Mouse (Mus musculus): ENCODE measurements around the gene Vps11.
"Not testable (repeated sequence)": the region's sequence is repeated elsewhere in the genome, so short reads cannot be mapped to it uniquely, and the experiment has no call there.

Vps11 gene

DNA sequence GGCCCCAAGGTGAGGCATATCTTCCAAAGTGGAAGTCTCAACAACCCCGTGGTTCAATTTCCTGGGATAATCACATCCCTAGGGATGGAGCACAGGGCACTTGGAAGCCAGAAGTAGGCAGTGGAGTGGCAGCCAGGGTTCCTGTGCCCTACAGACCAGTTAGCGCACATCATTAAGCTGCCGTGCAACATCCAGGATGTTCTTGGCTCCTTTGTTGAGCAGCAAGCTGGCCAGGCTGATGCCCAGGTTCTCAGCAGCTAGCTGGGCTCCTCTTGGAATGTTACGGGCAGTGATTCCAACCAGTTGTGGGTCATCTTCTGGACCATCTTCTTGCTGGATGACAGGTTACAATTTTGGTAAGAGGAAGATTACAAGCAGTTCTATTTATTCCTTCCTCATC, 25.0 kb downstream of the Vps11 start:
- DNase-seq (ENCODE audit: extremely low read depth, insufficient read length, low spot score), result peak; percentile 45

DNA sequence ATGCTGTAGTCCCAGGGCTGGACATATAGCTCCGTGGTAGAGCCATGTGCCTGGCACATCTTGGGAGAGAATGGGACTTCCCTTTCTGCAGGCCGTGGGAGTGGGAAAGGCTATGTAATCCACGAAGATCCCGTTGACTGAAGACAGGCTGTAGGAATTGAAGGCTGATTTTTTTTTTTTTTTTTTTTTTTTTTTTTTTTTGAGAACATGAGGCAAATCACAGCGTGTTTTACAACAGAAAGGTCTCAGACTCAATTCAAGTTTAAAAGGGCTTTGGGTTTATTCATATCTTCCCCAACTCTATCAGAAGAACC, 25.4 kb downstream of the Vps11 start:
- DNase-seq (ENCODE audit: extremely low read depth, insufficient read length, low spot score), result no peak

DNA sequence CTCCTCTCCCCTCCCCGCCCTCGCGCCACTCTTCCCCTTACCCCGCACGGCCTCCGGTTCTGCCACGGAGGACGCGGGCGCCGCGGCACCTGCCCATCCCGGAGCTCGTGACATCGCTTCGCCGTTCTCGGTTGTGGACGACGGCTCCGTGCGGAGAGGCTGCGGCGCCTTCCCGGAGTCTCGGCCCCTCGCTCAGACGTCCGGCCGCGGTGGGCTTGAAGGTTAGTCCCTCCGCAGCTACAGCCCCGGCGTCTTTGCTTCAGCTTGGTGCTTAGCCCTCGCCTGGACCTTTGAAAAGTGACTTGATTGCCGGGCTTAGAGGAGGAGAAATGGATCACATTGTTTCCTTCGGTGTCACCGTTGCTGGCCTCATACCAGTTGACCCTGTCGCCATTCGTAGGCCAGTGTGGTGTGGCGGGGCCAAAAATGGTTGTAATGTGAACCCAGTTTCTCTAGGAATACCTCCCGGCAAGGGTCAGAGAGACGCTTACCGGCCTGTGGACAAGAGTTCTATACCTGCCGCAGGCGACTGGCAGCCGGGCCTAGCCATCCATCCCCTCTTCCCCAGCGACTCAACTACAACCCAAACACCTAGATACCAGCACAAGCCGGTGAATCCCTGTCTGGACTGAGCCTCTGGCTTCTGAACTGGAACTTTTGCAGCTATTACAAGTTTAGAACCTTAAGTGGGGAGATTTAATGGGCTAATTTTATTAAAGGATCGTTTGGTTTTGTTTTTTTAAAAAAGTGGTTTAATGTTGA, 26.0 kb downstream of the Vps11 start:
- no peak for DNase-seq (ENCODE audit: extremely low read depth, insufficient read length, low spot score)

DNA sequence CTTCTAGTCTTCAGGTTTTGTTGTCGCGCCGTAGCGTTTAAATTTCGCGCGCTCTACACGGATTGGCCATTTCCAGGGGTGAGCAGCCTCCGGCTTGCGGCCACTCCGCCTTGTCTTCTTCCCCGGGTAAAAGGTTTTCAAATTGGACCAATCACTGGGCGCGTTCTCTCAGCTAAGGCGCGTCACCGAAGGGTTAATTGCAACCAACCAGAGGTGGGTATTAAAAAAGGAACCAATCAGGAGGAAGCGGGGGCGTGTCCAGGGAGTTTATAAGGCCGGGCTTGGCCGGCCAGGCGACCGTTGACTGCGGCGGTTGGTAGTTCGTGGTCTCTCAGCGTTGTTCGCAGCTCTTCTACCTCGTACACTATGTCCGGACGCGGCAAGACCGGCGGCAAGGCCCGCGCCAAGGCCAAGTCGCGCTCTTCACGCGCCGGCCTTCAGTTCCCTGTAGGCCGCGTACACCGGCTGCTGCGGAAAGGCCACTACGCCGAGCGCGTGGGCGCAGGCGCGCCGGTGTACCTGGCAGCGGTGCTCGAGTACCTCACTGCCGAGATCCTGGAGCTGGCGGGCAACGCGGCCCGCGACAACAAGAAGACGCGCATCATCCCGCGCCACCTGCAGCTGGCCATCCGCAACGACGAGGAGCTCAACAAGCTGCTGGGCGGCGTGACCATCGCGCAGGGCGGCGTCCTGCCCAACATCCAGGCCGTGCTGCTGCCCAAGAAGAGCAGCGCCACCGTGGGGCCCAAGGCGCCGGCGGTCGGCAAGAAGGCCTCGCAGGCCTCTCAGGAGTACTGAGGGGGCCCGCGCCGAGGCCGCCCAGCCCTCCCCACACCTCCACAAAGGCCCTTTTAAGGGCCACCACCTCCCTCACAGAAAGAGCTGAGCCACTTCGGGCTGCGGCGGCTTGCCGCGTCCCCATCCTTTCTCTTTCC, 26.8 kb downstream of the Vps11 start, which contains the start of gene H2afx:
Gene H2afx (plus strand): TSS at position 299 of the 935 bp plus-strand sequence.
- peak; percentile 100 for DNase-seq (ENCODE audit: extremely low read depth, insufficient read length, low spot score)

DNA sequence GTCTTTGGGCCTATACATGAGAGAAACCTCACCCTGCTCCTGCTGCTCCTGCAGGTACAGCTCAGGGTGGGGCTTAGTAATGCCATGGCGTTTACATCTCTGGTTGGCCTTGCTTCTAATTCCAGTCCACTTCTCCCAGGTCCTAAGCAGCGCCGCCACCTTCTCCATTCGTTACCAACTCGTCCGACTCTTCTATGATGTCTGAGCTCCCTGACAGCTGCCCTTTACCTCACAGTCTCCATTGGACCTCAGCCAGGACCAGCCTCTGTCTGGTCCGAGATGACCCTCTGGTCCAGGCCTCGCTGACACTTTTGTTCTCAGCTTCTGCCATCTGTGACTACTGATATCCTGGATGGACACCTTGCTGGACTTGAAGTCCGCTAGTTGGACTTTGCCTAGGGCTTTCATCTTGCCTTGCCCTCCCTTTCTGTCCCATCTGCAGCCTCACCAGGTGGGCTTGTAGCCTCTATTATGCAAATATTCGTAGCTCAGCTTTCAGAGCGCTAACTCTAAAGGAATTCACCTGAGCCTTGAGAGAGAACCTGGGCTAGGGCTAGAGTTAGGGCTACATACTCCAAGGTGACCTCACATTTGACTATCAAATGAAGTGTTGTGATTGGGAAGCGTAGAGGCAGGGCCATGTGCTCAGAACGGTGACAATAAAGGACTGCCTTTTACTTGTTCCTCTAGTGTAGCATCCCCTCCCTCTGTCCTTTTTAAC, 28.4 kb downstream of the Vps11 start:
- no peak for DNase-seq (ENCODE audit: extremely low read depth, insufficient read length, low spot score)

DNA sequence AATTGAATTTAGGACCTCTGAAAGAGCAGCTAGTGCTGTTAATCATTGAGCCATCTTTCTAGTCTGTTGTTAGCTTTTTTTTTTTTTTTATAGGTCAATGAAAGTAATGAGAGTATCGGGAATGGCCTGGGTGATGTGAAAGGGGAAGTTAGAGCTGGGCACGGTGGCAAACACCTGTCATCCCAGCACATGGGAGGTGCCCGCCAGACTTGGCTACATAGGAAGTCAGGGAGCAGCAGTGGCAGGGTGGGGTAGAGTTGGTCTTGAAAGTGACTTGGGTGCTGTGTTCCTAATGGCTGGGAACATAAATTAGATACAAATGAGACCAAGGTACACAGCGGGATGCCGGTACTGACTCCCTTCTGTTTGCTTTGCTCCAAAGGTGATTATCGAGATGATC, 30.7 kb downstream of the Vps11 start:
- no peak for DNase-seq (ENCODE audit: extremely low read depth, insufficient read length, low spot score)

DNA sequence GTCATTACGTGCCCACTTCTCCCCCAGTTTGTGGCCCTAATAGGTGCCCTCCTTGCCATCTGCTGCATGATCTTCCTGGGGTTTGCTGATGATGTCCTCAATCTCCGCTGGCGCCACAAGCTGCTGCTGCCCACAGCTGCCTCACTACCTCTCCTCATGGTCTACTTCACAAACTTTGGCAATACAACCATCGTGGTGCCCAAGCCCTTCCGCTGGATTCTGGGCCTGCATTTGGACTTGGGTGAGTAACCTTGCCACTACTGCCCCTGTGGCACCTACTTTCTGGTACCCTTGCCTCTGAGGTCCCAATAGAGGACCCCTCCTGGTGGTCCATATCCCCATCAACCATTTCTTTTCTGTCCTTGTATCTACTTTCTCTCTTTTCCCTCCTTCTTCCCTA, 33.5 kb downstream of the Vps11 start:
- no peak for DNase-seq (ENCODE audit: extremely low read depth, insufficient read length, low spot score)

DNA sequence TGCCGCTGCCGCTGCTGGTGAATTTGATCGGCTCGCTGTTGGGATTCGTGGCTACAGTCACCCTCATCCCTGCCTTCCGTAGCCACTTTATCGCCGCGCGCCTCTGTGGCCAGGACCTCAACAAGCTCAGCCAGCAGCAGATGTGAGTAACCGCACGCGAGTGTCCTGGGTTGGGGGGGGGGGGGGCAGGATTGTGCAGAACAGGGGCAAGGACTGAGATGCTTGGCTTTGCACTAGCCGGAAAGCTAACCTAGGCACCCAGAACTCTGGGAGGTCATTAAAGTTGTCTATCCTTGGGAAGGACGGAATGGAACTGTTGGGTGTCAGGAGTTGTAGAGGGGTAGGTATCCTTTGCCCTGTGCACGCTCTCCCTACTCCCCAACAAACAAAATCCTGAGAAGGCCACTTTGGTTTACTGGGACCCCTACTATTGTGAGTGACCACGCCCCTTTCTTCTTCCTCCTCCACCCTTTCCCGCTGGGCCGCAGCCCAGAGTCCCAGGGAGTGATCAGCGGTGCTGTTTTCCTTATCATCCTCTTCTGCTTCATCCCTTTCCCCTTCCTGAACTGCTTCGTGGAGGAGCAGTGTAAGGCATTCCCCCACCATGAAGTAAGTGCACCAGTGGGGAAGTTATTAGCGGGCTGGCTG, 34.3 kb downstream of the Vps11 start:
- DNase-seq (ENCODE audit: extremely low read depth, insufficient read length, low spot score), result peak; percentile 39

DNA sequence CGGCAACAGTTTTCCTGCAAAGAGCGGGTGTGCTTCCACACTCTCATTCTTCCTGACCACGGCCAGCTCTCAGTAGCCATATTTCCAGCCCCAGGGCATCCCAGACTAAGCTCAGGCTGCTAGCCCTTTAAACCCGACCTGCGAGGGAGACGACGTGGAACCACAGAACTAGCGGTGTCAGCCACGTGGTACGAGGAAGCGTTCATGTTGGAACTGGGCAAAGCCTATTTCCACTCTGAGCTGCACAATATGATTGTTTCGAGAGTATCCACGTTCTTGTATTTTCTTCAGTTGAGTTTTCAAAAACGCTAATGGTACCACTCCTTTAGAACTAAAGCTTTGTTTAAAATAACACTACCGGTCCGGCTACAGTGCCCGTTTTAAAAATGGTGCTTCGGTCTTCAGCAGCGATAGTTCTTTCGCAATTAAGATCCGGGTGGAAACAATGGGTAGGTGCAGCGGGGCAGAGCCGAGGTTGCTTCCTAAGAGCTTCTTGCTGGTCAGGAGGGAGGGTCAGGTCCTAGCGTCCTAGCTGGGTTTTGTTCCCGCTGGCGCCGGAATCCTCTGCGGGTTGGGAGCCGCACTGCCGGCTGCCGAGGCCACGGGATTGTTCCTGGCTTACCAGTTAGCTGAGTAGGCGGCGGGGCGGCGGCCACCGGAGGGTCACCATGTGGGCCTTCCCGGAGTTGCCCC, 35.0 kb downstream of the Vps11 start:
- peak; percentile 85 for DNase-seq (ENCODE audit: extremely low read depth, insufficient read length, low spot score)

DNA sequence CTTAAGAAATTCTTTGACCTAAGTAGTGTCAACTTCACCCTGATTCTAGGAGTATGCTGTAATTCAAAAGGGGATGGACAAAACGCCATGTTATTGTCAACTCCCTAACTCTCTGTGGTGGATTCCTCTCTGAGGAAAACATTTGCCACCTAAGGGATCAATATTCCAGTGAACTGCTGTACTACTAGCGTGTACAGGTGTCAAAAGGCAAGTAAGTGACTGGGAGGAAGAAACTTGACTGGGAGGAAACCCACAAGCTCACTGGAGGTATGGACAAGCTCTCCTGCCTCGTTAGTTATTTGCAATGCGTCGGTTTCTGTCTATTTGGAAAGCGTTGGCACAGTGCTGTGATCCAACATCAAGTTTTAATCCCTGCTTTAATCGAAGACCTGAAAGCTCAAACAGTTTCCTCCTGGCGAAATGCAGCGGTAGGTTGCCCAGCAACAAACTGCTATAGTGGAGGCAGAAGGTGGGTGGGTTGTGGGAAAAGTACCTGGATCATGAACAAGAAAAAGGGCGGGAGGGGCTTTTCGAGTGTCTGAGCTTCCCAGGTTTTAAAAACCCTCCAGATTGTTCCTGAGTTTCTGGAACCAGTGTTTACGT, 35.6 kb downstream of the Vps11 start, which contains the start of gene Dpagt1:
Gene Dpagt1 (plus strand): TSS at position 252 of the 603 bp plus-strand sequence.
- DNase-seq (ENCODE audit: extremely low read depth, insufficient read length, low spot score), result peak; percentile 36

DNA sequence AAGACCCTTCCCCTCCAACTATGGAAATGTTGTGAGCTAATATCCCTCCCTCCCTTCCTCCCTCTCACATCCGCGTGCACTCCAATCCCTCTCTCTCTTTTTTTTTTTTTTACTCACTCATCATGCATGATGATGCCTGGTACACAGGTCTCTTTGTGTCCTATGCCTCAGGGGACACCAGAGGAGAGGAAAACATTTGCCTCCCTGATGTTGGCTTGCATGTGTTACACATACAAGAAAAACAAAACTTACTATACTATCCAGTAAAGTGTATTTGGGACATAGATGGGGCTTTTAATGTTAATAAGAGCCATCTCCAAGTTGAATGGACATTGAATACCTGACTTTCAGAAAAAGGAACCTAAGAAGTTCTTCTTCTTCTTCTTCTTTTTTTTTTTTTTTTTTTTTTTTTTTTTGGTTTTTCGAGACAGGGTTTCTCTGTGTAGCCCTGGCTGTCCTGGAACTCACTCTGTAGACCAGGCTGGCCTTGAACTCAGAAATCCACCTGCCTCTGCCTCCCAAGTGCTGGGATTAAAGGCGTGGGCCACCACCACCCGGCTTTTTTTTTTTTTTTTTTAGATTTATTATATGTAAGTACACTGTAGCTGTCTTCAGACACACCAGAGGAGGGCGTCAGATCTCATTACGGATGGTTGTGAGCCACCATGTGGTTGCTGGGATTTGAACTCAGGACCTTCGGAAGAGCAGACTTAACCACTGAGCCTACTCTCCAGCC, 36.3 kb downstream of the Vps11 start:
- DNase-seq (ENCODE audit: extremely low read depth, insufficient read length, low spot score), result not testable (repeated sequence)

DNA sequence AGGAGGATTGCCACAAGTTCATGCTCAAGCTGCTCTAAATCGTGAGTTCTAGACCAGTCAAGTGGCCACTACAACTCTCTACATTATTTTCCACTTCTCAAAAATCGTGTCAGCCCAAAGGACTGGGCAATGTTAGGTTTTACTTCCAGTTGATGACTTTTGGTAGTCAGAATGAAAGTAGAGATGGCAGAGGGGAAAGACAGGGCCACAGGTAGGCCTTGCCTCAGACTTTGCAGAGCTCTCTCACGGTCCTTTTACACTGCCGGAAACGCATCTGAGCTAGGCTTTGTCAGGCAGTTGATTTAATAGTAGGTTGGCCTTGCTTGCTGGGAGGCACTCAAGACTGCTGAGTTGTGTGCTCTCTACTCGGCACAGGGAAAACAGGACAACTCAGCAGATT, 37.3 kb downstream of the Vps11 start:
- DNase-seq (ENCODE audit: extremely low read depth, insufficient read length, low spot score), result no peak

DNA sequence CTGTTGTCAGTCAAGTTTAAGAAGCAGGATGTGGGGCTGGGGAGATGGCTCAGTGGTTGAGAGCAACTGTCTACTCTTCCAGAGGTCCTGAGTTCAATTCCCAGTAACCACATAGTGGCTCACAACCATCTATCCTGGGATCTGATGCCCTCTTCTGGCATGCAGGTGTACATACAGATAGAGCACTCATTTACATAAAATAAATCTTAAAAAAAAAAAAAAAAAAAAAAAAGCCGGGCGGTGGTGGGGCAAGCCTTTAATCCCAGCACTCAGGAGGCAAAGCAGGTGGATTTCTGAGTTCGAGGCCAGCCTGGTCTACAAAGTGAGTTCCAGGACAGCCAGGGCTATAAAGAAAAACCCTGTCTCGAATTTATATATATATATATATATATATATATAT, 37.8 kb downstream of the Vps11 start:
- not testable (repeated sequence) for DNase-seq (ENCODE audit: extremely low read depth, insufficient read length, low spot score)

DNA sequence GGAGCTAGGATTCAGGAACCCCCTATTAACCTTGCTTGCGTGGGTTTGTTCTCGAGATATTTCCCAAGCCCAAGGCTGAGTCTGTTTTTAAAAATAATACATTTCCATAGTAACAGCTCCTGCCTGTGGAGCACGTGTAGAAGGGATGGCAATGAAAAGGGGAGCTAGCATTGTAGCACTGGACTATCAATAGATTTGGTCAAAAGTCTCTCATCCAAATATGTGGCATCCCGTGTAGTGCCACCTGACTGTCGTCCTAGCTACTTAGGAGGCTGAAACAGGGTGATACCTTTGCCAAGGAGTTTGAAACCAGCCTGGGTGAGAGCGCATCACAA, 40.7 kb downstream of the Vps11 start:
- no peak for DNase-seq (ENCODE audit: extremely low read depth, insufficient read length, low spot score)

DNA sequence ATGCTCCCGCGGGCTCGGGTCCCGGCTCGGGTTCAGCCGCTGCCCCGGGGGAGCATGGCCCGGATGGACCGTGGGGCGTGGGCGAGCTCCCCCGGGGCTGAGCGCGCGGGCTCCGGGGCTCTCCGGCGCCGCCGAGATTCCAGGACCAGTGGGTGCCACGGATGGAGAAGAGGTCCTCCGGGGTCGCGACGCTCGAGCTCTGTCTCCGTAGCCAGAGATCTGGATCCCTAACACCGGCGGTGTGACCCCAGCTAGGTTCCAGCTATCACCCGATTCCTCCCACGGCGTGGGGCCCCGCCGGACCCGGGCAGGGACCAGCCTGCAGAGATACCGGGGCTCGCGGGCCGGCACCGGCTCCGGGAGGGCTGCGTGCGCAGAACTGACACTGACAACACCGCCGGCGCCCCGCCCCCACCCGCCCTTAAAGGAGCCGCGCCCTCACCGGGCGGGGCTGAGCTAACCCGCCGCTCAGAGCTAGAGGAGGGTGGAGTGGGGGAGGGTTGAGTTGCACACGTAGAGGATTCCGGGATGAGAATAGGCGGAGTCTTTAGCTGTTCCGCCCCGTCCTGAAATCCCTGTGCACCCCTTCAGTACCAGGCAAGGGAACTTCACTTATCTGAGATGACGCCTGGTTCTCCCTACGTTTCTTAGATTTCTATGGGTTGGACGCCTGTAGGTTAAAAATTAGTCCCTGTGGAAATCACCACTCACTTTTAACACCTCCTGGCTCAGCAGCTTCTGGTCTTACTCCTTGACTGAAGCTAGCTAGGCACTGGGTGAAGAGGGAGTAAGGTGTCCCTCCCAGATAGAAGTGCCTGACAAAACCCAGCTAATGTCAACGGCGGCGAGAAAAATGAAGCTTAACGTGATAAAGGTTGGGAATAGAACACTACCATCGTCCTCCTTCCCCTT, 41.3 kb downstream of the Vps11 start, which contains the start of gene C2cd2l:
Gene C2cd2l (minus strand): TSS at position 399 of the 912 bp plus-strand sequence.
- DNase-seq (ENCODE audit: extremely low read depth, insufficient read length, low spot score), result peak; percentile 93

DNA sequence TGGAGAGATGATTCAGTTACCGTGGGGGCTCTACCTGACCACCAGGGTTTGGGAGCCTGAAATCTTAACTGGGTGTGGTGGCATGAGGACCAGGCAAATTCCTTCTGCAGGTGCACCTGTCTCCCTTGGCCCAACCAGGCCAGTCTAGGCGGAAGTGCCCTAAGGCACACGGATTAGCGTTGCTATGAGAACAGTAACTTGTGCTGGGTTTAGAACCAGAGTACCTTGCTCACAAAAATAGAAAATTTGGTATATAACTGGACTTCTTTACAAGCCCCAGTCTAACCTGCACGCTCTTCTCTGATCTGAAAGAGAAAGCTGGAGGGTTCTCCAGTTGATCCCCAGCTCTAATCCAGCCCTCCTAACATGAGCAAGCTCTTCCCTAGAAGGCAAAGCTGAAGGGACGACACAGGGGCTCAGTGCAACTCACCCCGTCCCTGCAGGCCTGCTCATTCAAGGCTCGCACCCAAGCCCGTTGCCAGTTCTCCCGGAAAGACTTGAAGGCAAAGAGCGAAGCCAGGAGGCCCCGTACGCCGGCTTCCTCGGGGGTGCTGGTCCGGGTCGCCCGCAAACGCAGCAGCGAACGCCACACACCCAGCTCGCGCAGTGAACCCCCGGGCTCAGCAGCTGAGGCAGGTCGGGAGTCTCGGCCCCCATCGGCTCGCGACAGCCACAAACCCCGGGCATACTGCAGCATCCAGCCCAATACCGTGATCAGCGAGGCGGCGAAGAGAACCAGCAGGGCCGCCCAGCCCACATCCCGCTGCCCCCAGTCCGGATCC, 42.2 kb downstream of the Vps11 start:
- peak; percentile 51 for DNase-seq (ENCODE audit: extremely low read depth, insufficient read length, low spot score)

DNA sequence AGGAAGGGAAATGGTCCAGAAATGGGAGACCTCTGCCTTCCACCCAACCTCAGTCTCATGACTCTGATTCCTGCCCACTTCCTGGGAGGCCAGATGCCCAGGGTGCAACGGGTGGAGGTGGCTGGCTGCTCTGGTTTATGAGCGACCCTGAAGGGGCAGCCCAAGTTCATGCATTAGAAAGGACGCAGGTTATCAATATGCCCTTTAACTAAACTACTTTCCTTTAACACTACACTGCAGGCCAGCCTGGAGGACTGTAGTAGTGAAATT, 42.7 kb downstream of the Vps11 start:
- no peak for DNase-seq (ENCODE audit: extremely low read depth, insufficient read length, low spot score)

Data from 3134 (cell line).